Comparison of ENCODE assay signal across 9 mouse cellular contexts in the genomic region with DNA sequence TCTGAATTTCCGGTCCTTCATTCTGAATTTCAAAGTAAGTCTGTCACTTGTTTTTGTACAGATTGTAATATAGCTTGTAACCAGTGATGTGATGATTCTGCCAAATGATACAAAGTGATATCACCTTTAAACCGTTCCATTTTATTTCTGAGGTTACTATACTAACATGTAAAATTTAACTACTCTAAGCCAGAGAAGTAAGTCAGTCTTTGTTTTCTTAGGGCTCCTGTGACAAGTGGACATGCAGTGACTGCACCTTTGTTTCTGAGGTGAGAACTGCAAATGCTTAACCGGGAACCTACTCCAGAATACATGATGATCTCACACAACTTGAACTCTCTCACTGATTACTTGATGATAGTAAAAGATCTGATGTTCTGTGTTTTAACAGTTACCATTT. TPM values are rescaled to one million over a fixed set of nuclear protein-coding genes. Genes with fewer than 3 reads are reported as not detected.
A peak's percentile ranks its signal among the peaks of the same experiment; 100 is the strongest.
DNase-seq lines count a peak whose midpoint lies in the region; ATAC-seq and TF ChIP-seq lines count a peak whose summit lies in the region.
"Had no signal": no experiment of that assay in that cellular context is flagged by ENCODE, and none has a peak within 500 bp of the region (broad histone marks: within the 10 kb centered on the region; RNA-seq: fewer than 3 reads in every experiment).

No protein-coding gene starts in this region.

- peak overlapping the region; percentile 37 for H3K4me2 ChIP-seq in forebrain, embryonic 16.5 days (ENCODE audit: low read length)
- peak overlapping the region; percentile 92 for H3K4me2 ChIP-seq in liver, postnatal 0 days (ENCODE audit: low read depth, low read length)

- H3K4me3 ChIP-seq in heart, embryonic 10.5 days: peak overlapping the region; percentile 80
- peak overlapping the region; percentile 23; the same call in 1 of the 2 replicates for H3K4me3 ChIP-seq in ES-Bruce4 (ENCODE audit: low read depth, low read length)
- no peak overlapping the region for H3K4me3 ChIP-seq in forebrain, embryonic 16.5 days (replicated peaks; ENCODE audit: low read length)
- H3K4me3 ChIP-seq in liver, postnatal 0 days (ENCODE audit: low read depth, low read length): peak overlapping the region; percentile 81; the same call in 1 of the 2 replicates

- no peaks in the 10 kb centered on the region for H3K9me3 ChIP-seq in heart, embryonic 10.5 days
- peaks cover 2% of the 10 kb centered on the region; the same call in 1 of the 2 replicates for H3K9me3 ChIP-seq in ES-Bruce4 (replicated peaks; ENCODE audit: control insufficient read depth, insufficient read depth, low read length, poor library complexity, severe bottlenecking)
- H3K9me3 ChIP-seq in forebrain, embryonic 16.5 days (ENCODE audit: control insufficient read depth, low read length): no peaks in the 10 kb centered on the region
- H3K9me3 ChIP-seq in liver, postnatal 0 days (ENCODE audit: low read length): no peaks in the 10 kb centered on the region

- H3K36me3 ChIP-seq in heart, embryonic 10.5 days: peaks cover 46% of the 10 kb centered on the region
- H3K36me3 ChIP-seq in ES-Bruce4 (ENCODE audit: control insufficient read depth, insufficient read depth, low read length, poor library complexity, severe bottlenecking): peaks cover 45% of the 10 kb centered on the region
- H3K36me3 ChIP-seq in forebrain, embryonic 16.5 days (ENCODE audit: control insufficient read depth, insufficient read depth): peaks cover 17% of the 10 kb centered on the region
- H3K36me3 ChIP-seq in liver, postnatal 0 days (replicated peaks; ENCODE audit: insufficient read depth, low read length): peaks cover 43% of the 10 kb centered on the region

- TF ChIP-seq CTCF in ES-Bruce4 (IDR thresholded peaks at IDR 0.05; ENCODE audit: low read depth, low read length): no peak
- TF ChIP-seq CTCF in liver, postnatal 0 days (IDR thresholded peaks at IDR 0.05; ENCODE audit: low read depth): no peak

- ATAC-seq in forebrain, embryonic 16.5 days: no peak
- ATAC-seq in liver, postnatal 0 days: no peak

- WGBS in heart, embryonic 10.5 days: 57% methylated on average over 3 of the region's 3 CpGs
- 34% methylated on average over 3 of the region's 3 CpGs for WGBS in forebrain, embryonic 16.5 days
- 29% methylated on average over 3 of the region's 3 CpGs for WGBS in liver, postnatal 0 days (ENCODE audit: insufficient replicate concordance)

- TF ChIP-seq EP300 in ES-Bruce4 (IDR thresholded peaks at IDR 0.05; ENCODE audit: insufficient read depth, low read depth, low read length): no peak
- TF ChIP-seq EP300 in liver, postnatal 0 days (IDR thresholded peaks at IDR 0.05; ENCODE audit: low read depth): no peak

- no peak for TF ChIP-seq POLR2A in ES-Bruce4 (IDR thresholded peaks at IDR 0.05; ENCODE audit: insufficient read depth, low read length)

- DNase-seq in heart, embryonic 10.5 days (ENCODE audit: low spot score): no peak
- no peak for DNase-seq in heart, postnatal 25 days (ENCODE audit: low spot score)
- DNase-seq in liver, postnatal 0 days: no peak
- DNase-seq in left cerebral cortex, adult 11 months (ENCODE audit: low spot score): no peak
- DNase-seq in thymus, postnatal 4 days: no peak
- DNase-seq in left cerebral cortex, postnatal 10 days (ENCODE audit: extremely low spot score in 1 of 2, low spot score in 2 of 2): no peak
- DNase-seq: kidney, adult 8-10 months had no signal

- H3K27ac ChIP-seq in heart, embryonic 10.5 days: no peak overlapping the region; the same call in 1 of the 2 replicates
- peak overlapping the region; percentile 88; the same call in 1 of the 2 replicates for H3K27ac ChIP-seq in ES-Bruce4 (ENCODE audit: insufficient read depth, low read length)
- H3K27ac ChIP-seq in forebrain, embryonic 16.5 days (ENCODE audit: low read length): no peak overlapping the region
- H3K27ac ChIP-seq in liver, postnatal 0 days (ENCODE audit: low read depth): no peak overlapping the region

- H3K9ac ChIP-seq in ES-Bruce4 (ENCODE audit: low read depth, poor library complexity, severe bottlenecking): peak overlapping the region; percentile 88
- H3K9ac ChIP-seq in forebrain, embryonic 16.5 days (replicated peaks; ENCODE audit: low read depth, low read length): no peak overlapping the region
- no peak overlapping the region for H3K9ac ChIP-seq in liver, postnatal 0 days (replicated peaks)

- peaks cover 4% of the 10 kb centered on the region; the same call in 1 of the 2 replicates for H3K4me1 ChIP-seq in heart, embryonic 10.5 days
- no peaks in the 10 kb centered on the region for H3K4me1 ChIP-seq in ES-Bruce4 (ENCODE audit: control insufficient read depth, insufficient read depth, low read length)
- peaks cover 23% of the 10 kb centered on the region for H3K4me1 ChIP-seq in forebrain, embryonic 16.5 days (replicated peaks; ENCODE audit: control insufficient read depth, insufficient read depth, low read length)
- H3K4me1 ChIP-seq in liver, postnatal 0 days (ENCODE audit: insufficient read depth): peaks cover 18% of the 10 kb centered on the region

- H3K27me3 ChIP-seq in heart, embryonic 10.5 days (ENCODE audit: insufficient read depth, poor library complexity, severe bottlenecking): no peaks in the 10 kb centered on the region
- H3K27me3 ChIP-seq in ES-Bruce4 (ENCODE audit: control insufficient read depth, insufficient read depth, low read length, poor library complexity, severe bottlenecking): no peaks in the 10 kb centered on the region
- H3K27me3 ChIP-seq in forebrain, embryonic 16.5 days (replicated peaks; ENCODE audit: control insufficient read depth, insufficient read depth, low read length): no peaks in the 10 kb centered on the region
- H3K27me3 ChIP-seq in liver, postnatal 0 days (ENCODE audit: insufficient read depth, low read length): no peaks in the 10 kb centered on the region

- intact Hi-C loops in heart, postnatal 25 days (cut with DNase I): no loop called here
- intact Hi-C loops in left cerebral cortex, postnatal 10 days (cut with DNase I): no loop called here

RNA-seq across cellular contexts. Expression of gene Zbtb37, which starts 3.4 kb away (rescaled TPM):
- 6.9 and 8.7 TPM in 2 replicates for polyA plus RNA-seq in heart, embryonic 10.5 days (2016; fragmentation: Nextera tagmentation; extraction: Ambion mirVana)
- total RNA-seq in heart, postnatal 25 days (2021): 10 to 100 TPM; 10.3 to 12.0 TPM
- polyA plus RNA-seq in ES-Bruce4 (2011; ENCODE audit: insufficient read depth, insufficient read length, low read depth, missing spikeins): 13.8 and 15.5 TPM in 2 replicates
- polyA plus RNA-seq in forebrain, embryonic 16.5 days (2015; fragmentation: Nextera tagmentation; extraction: Ambion mirVana): 14.3 and 16.9 TPM in 2 replicates
- 2.0 and 2.3 TPM in 2 replicates for polyA plus RNA-seq in liver, postnatal 0 days (2015; fragmentation: Nextera tagmentation; extraction: Ambion mirVana)
- 10 to 100 TPM; 18.4 to 29.5 TPM for total RNA-seq in left cerebral cortex, postnatal 10 days (2021)

RNA-seq across cellular contexts. Expression of gene Dars2, which starts 32.5 kb away (rescaled TPM):
- polyA plus RNA-seq in heart, embryonic 10.5 days (2016; fragmentation: Nextera tagmentation; extraction: Ambion mirVana): 47.8 and 57.3 TPM in 2 replicates
- total RNA-seq in heart, postnatal 25 days (2021): 10 to 100 TPM; 22.1 to 22.3 TPM
- 45.4 and 46.1 TPM in 2 replicates for polyA plus RNA-seq in ES-Bruce4 (2011; ENCODE audit: insufficient read depth, insufficient read length, low read depth, missing spikeins)
- polyA plus RNA-seq in forebrain, embryonic 16.5 days (2015; fragmentation: Nextera tagmentation; extraction: Ambion mirVana): 34.8 and 37.6 TPM in 2 replicates
- polyA plus RNA-seq in liver, postnatal 0 days (2015; fragmentation: Nextera tagmentation; extraction: Ambion mirVana): 13.8 and 16.2 TPM in 2 replicates
- total RNA-seq in left cerebral cortex, postnatal 10 days (2021): 10 to 100 TPM; 23.3 to 27.8 TPM

RNA-seq across cellular contexts. Expression of gene Cenpl, which starts 32.5 kb away (rescaled TPM):
- 21.6 and 25.5 TPM in 2 replicates for polyA plus RNA-seq in heart, embryonic 10.5 days (2016; fragmentation: Nextera tagmentation; extraction: Ambion mirVana)
- total RNA-seq in heart, postnatal 25 days (2021): 1 to 10 TPM in 1 of 2 experiments, under 1 TPM in 1; 0.94 to 1.1 TPM
- polyA plus RNA-seq in ES-Bruce4 (2011; ENCODE audit: insufficient read depth, insufficient read length, low read depth, missing spikeins): 16.2 and 16.4 TPM in 2 replicates
- 17.1 and 17.7 TPM in 2 replicates for polyA plus RNA-seq in forebrain, embryonic 16.5 days (2015; fragmentation: Nextera tagmentation; extraction: Ambion mirVana)
- 19.5 and 20.2 TPM in 2 replicates for polyA plus RNA-seq in liver, postnatal 0 days (2015; fragmentation: Nextera tagmentation; extraction: Ambion mirVana)
- 1 to 10 TPM; 2.1 to 2.3 TPM for total RNA-seq in left cerebral cortex, postnatal 10 days (2021)

RNA-seq across cellular contexts. Expression of gene Serpinc1, which starts 59.6 kb away (rescaled TPM):
- polyA plus RNA-seq in heart, embryonic 10.5 days (2016; fragmentation: Nextera tagmentation; extraction: Ambion mirVana): 1.7 and 32.9 TPM in 2 replicates
- under 1 TPM; 0.26 to 0.34 TPM for total RNA-seq in heart, postnatal 25 days (2021)
- 0.75 and 1.1 TPM in 2 replicates for polyA plus RNA-seq in ES-Bruce4 (2011; ENCODE audit: insufficient read depth, insufficient read length, low read depth, missing spikeins)
- polyA plus RNA-seq in forebrain, embryonic 16.5 days (2015; fragmentation: Nextera tagmentation; extraction: Ambion mirVana): 3.0 and 3.5 TPM in 2 replicates
- 3,100 and 3,165 TPM in 2 replicates for polyA plus RNA-seq in liver, postnatal 0 days (2015; fragmentation: Nextera tagmentation; extraction: Ambion mirVana)
- total RNA-seq in left cerebral cortex, postnatal 10 days (2021): under 1 TPM; 0.11 to 0.24 TPM
